Mouse (Mus musculus) cerebellum, adult 8-10 months (tissue): ENCODE measurements around the gene Pphln1.

ENCODE experiments used
- DNase-seq: peaks from one replicate; pipeline ENCODE4 v3.0.0; 2022

Gene Pphln1

GRCm38 (mm10) chr15:93435998-93436397, 37.8 kb downstream of the Pphln1 start:
- no peak for DNase-seq

DNA sequence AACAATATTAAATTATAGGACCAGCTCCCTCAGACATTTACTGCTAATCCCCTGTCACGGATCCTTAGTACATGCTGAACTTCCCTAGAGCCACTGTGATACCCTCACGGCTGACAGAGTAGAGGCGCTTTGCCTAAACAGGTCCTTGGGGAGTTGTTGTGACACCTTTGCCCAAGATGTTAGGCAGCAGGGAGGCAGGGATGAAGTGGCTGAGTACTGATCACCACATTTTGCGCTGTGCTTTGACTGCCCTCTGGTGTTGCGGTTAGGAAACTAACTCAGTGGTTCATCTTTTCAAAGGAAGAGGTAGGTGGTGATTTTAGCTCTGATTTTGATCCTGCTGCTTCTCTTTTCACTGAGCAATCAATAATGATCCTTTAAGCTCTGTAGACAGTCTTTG, 40.5 kb downstream of the Pphln1 start:
- DNase-seq: peak; percentile 49

GRCm38 (mm10) chr15:93442271-93442670, 44.1 kb downstream of the Pphln1 start:
- DNase-seq: no peak

GRCm38 (mm10) chr15:93443676-93444075, 45.5 kb downstream of the Pphln1 start:
- no peak for DNase-seq

DNA sequence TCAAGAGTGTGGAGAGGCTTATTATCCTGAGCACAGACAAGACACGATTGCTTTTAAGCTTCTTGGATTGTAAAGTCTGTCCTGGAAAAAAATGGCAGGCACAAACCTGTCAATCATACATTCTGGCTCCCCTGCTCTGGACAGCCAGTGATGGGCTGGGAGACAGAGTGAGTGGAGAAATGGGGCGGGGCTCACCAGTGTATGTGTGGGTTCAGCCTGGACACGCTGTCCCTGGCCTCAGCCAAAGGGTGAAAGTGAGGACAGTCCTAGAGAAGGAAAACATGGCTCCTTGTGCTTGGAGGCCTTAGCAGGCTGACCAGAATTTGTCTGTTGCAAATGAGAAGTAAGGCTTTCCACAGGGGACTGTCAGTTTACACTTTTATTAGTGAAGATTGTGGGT, 50.7 kb downstream of the Pphln1 start:
- DNase-seq: no peak

GRCm38 (mm10) chr15:93453296-93453695, 55.1 kb downstream of the Pphln1 start:
- DNase-seq: no peak

DNA sequence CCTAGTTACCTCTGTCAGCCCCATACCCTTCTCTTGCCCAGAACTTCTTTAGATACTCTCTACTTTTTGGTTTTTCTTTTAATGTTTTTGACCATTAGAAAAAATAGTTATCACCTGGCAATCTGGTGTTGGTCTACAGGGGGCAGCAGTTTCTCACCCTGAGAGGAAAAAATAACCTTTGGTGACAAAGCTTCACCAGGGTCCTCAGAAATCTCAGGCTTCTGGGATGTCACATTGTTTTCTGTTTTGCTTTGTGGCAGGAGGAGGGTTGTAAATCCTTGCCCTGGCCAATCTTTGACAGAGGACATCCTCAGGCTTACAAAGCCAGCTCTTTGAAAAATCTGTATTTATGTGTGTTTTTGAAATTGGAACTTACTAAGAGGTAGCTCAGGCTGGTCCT, 57.9 kb downstream of the Pphln1 start:
- DNase-seq: no peak

DNA sequence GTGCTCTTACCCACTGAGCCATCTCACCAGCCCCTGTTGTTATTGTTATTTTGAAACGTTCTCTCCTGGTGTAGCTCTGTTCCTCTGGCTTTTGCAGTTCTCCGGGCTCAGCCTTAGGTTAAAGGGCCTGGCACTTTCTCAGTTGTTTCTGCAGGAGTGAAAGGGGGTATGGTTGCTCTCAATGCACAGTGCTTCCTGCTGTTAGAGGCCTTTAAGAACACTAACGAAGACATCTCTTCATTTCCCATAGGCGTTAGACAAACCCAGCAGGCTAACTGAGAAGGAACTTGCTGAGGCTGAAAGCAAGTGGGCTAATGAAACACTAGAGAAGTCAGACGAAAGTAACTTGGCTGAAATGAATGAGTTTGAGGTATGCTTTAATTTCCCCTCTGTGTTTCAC, 61.3 kb downstream of the Pphln1 start:
- no peak for DNase-seq

GRCm38 (mm10) chr15:93461066-93461465, 62.9 kb downstream of the Pphln1 start:
- DNase-seq: no peak

DNA sequence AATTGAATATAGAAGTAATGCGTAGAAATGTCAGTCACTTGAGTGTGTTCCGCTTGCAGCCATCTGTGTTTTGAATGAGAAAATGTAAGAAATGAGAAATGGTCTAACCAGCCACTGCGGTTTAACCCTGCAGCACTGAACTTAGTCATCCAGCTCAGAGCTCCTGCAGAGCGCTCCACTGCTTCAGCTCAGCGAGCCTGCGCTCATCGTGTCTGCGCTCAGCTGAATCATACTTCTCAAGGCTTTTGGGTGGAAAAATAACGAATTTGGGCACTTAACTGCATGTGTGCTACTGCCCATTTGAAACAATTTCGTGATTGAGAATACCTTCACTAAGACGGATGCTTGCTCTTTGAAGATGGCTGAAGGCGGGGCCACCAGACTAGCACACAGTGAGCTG, 73.5 kb downstream of the Pphln1 start:
- DNase-seq: no peak

GRCm38 (mm10) chr15:93472089-93472488, 73.9 kb downstream of the Pphln1 start:
- DNase-seq: no peak

- no peak for DNase-seq
Measured at GRCm38 (mm10) chr15:93474277-93474676, 76.1 kb downstream of the Pphln1 start.

GRCm38 (mm10) chr15:93475688-93476087, 77.5 kb downstream of the Pphln1 start:
- no peak for DNase-seq

DNA sequence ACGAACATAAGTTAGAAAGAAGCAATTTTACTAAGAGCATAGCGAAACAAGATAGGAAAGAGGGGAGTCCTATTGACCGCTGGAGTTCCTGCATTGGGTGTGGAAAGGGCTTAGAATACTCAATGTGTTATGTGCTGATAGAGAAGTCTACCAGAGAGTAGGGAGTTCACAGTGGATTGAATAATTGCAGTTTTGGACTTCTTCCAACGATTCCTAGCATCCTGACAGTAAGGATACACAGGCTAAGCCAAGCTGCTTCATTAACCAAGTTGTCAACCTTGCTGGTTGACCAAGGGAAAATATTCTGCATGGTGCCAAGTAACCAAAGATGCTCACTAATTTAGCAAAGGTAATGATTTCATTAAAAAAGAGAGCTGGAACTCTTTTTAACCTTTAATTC, 79.6 kb downstream of the Pphln1 start:
- no peak for DNase-seq

- DNase-seq: no peak
Measured at GRCm38 (mm10) chr15:93478676-93479075, 80.5 kb downstream of the Pphln1 start.

GRCm38 (mm10) chr15:93479445-93479844, 81.3 kb downstream of the Pphln1 start:
- no peak for DNase-seq

DNA sequence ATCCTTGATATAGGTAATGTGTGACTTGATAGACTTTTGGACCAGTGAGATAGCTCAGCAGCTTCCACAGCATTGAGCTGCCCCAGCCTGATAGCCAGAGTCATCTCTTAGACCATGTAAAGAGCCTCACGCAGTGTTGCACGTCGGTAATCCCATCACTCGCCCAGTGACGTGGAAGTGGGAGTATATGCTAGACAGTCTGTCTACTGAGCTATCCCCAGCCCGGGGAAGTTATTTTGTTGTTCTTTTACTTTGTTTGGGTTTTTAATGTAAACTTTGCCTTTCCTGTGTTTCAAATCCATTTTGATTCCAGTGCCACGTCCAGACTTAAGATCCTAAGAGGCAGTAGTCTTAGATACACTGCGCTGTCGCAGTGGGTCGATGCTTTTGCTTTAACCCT, 83.0 kb downstream of the Pphln1 start:
- no peak for DNase-seq

DNA sequence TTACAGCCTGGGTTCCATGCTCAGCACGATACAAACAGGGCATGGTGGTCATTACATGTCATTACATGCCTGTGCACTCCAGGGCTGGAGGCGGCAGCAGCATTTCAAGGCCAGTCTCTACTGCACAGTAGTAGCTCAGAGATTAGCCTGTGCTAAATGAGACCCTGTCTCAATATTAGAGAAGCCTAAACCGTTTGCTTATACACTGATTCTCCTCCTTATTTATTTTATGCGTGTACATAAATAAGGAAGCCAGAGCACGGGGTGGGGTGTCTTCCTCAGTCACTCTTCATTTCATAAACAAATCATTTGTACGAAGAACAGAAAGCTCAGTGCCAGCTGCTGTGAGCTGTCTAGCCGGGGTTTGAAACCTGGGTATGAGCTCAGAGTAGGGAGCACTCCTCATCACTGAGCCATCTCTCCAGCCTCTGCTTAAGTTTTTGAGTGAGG, 86.1 kb downstream of the Pphln1 start:
- no peak for DNase-seq

GRCm38 (mm10) chr15:93485252-93485651, 87.1 kb downstream of the Pphln1 start:
- DNase-seq: no peak

- no peak for DNase-seq
Measured at GRCm38 (mm10) chr15:93486066-93486465, 87.9 kb downstream of the Pphln1 start.

DNA sequence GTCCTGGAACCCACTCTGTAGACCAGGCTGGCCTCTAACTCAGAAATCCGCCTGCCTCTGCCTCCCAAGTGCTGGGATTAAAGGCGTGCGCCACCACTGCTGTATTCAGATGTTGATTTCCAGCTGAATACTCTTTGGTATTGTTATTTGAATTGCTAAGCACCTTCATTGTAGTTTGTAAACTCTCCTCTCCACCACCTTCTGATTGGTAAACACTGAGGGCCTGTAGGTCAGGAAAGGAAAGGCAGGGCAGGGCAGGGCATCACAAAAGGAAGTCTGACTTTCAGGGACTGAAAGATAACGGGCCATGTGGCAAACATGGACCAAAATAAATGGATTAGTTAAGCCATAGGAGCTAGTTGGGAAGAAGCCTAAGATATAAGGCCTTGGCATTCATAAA, 91.4 kb downstream of the Pphln1 start:
- no peak for DNase-seq

DNA sequence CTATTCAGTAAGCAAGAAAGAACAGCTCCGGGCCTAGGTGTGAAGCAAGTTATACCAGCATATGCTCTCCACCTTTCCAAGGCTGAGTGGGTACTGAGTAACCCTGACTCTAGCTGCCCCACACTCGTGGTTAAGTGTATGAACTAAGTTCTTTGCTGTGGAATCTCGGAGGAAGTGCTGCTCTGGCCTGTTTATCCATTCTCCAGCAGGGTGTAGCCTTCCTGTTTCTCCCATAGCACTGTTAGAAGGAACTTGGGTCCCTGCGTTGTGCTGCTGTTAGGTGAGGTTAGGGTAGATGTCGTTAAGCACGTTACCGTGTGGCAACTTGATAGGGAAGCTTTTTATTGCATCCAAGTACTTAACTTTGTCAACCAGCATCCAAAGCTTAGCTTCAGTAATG, 96.5 kb downstream of the Pphln1 start:
- DNase-seq: no peak

DNA sequence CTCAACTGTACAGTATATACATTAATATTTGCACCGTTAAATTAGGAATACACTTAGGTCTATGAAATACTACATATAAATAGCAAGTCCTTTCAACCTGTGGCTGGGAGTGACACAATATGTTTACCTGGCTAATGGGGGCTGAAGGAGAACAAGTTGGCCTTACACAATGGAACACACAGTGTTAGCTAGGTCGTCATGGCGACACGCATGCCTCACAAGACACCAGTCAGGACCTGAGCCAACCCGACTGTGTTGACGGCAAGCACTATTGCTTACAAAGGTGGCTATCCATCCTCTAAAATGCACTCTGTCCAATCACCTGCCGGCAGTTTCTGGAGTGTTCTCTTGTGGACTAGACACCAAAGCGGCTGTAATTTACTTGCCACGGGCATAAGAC, 101.7 kb downstream of the Pphln1 start:
- no peak for DNase-seq

GRCm38 (mm10) chr15:93502703-93503102, 104.6 kb downstream of the Pphln1 start:
- DNase-seq: no peak

GRCm38 (mm10) chr15:93503201-93503745, 105.1 kb downstream of the Pphln1 start:
- DNase-seq: no peak

DNA sequence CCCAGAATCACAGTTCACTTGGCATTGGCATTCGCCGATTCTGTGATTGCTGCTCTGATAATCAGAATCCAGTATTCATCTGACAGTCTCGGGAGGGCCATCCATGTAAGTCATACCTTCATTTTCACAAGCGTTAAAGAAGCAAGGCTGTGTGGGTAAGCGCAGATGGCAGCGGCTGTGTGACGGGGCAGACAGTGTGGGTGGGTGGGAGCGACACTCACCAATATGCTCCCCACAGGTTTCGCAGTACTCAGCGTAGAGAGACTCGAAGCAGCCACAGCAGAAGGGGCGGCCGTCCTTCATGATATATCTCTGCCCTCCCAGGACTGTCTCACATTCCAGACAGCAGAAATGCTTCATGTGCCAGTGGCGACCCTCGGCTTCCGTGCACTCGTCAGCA, 106.7 kb downstream of the Pphln1 start:
- no peak for DNase-seq
